Mouse (Mus musculus): Measurements from ENCODE around the gene Ppp4r1. TPM values are rescaled to one million over a fixed set of nuclear protein-coding genes. Genes with fewer than 3 reads are reported as not detected.

Ppp4r1 gene
- polyA plus RNA-seq, 1 experiment from 2014 or later: 47.8 TPM

DNA sequence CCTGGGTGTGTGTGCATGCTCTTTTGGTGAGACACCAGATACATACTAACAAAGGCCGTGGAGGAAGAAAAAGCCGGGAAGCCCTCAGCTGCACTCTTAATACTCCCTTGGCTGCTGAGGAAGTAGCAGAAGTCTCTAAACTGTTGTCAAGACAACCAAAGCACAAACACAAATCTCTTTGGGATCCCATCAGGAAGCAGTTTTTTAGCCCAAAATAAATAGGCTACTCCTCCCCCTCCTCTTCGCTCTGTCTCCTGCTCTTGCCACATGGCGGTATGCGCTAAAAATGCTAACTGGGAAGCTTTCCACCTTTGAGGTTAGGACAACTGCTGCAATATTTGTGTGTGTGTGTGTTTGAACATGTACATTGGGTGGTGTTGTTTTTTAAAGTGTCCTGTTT lies 13.9 kb upstream of the Ppp4r1 start:
- Histone ChIP-seq H3K9ac (replicated peaks; ENCODE audit: low read depth, low read length) (no peak overlapping the region), H3K9me3 (ENCODE audit: control insufficient read depth, low read length) (no peaks in the 10 kb centered on the region), H3K4me3 (replicated peaks; ENCODE audit: low read length) (no peak overlapping the region), H3K36me3 (ENCODE audit: control insufficient read depth, insufficient read depth) (no peaks in the 10 kb centered on the region), H3K4me1 (replicated peaks; ENCODE audit: control insufficient read depth, insufficient read depth, low read length) (peaks cover 36% of the 10 kb centered on the region), H3K27me3 (replicated peaks; ENCODE audit: control insufficient read depth, insufficient read depth, low read length) (no peaks in the 10 kb centered on the region), H3K4me2 (ENCODE audit: low read length) (peak overlapping the region; percentile 16; the same call in 1 of the 2 replicates), H3K27ac (ENCODE audit: low read length) (peak overlapping the region; percentile 34; the same call in 1 of the 2 replicates)
- ATAC-seq: peak; percentile 11; the same call in 1 of the 2 replicates
- 40% methylated on average over 5 of the region's 5 CpGs for WGBS

DNA sequence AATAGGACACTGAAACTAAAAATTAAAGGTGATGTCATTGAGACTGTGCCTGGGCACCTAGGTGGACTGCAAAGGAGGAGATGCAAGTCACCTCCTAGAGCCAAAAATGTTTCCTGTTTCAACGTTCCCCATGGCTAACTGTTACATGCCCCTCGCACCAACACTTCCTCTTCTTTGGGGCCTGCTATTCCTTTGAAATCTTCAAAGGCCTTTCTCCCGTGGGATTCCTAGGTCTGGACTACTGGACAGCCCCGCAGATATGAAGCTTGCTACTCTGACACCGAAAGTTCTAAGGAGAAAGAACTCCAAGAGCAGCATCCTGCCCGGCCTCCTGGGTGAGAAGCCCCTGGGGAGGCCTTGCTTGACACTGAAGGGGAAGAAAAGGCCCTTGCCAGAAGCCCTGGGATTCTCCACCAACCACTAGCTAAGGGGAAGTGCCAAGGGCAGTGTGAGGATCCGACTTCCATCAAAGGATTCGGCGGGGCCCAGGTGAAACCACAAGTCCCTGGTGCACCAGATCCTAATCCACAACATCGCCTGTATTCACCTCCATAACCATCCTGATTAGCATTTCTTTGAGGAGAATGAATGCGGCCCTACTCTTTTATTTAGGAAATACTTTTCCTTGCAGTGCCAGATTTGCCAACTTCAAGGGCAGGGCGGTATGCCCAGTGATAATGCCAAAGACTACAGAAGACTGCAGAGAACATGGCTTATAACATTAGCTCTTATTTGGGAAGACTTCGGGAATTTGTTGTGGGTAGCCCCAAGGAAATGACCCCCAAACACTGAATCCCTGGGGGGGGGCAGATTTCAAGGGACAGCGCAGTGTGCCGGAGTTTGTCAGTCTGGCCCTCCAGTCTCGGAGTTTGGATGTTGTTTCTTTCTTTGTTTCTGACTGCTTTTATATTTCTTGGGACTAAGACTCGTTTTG lies 11.1 kb upstream of the Ppp4r1 start:
- H3K36me3 ChIP-seq (ENCODE audit: control insufficient read depth, insufficient read depth): no peaks in the 10 kb centered on the region
- H3K27me3 ChIP-seq (replicated peaks; ENCODE audit: control insufficient read depth, insufficient read depth, low read length): no peaks in the 10 kb centered on the region
- no peak for ATAC-seq
- H3K4me3 ChIP-seq (replicated peaks; ENCODE audit: low read length): peak overlapping the region; percentile 65
- no peaks in the 10 kb centered on the region for H3K9me3 ChIP-seq (ENCODE audit: control insufficient read depth, low read length)
- H3K4me2 ChIP-seq (ENCODE audit: low read length): peak overlapping the region; percentile 85
- H3K4me1 ChIP-seq (replicated peaks; ENCODE audit: control insufficient read depth, insufficient read depth, low read length): peaks cover 36% of the 10 kb centered on the region
- 18% methylated on average over 17 of the region's 17 CpGs for WGBS
- H3K9ac ChIP-seq (replicated peaks; ENCODE audit: low read depth, low read length): peak overlapping the region; percentile 83
- H3K27ac ChIP-seq (ENCODE audit: low read length): no peak overlapping the region

DNA sequence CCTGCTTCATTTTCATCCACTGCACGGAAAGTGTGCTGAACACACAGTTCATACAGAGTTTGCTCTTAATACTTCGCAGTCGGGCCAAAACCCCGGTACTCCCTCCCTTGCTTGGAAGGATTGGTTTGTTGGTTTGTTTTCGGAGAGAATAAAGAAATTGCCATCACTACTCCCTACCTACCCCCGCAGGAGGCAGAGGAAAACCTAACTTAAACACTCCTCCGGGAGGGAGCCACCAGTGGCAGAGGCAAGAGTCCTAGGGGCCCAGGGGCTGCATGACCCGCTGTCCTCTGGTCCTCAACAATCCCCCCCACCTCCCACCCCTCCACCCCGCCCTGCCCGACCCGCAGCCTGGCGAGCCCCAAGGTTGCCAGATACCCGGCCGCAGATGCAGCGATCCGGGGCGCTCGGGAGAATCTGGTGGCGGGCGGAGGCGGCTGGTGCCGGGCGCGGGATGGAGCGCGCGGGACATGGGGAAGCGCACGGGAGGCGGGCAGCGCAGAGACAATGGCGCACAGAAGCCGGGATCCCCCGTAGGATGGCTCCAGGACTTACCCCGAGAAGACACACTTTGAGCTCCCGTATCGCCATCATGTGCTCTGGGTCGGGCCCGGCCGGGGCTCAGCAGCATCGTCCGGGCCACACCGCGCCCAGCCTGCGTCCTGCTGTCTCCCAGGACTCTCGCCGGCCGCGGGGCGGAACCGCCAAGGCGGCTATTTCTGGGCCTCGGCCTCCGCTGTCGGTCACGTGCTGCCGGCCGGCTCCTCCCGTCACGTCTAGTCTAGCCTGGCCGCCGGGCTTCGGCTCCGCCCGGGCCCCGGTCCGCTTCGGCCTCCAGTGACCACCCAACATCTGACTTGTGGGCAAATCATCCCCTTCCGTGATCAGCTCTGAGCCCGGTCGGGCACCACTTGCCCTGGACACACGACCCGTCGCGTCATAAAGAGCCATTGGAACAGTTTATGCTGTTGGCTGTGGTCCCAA lies 10.1 kb upstream of the Ppp4r1 start, which contains the start of gene Rab31:
TSS of gene Rab31 (minus strand) at position 802 of the 984 bp plus-strand sequence.
- H3K27me3 ChIP-seq (replicated peaks; ENCODE audit: control insufficient read depth, insufficient read depth, low read length): no peaks in the 10 kb centered on the region

DNA sequence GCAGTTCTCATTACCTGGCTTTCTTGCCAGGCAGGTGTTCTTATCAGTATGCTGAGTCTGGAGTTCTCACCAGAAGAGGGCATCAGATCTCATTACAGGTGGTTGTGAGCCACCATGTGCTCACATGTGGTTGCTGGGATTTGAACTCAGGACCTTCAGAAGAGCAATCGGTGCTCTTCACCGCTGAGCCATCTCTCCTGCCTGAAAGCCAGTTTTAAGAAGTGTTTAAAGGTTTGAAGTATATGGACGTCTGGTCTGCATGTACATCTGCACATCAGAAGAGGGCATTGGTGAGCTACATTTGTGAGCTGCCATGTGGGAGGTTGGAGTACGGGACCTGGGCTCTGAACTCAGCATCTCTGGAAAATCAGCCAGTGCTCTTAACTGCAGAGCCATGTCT lies 8.8 kb upstream of the Ppp4r1 start:
- ATAC-seq: no peak
- H3K4me3 ChIP-seq (replicated peaks; ENCODE audit: low read length): no peak overlapping the region
- H3K4me2 ChIP-seq (ENCODE audit: low read length): no peak overlapping the region
- WGBS: 55% methylated on average over 4 of the region's 4 CpGs
- no peaks in the 10 kb centered on the region for H3K27me3 ChIP-seq (replicated peaks; ENCODE audit: control insufficient read depth, insufficient read depth, low read length)
- H3K9me3 ChIP-seq (ENCODE audit: control insufficient read depth, low read length): no peaks in the 10 kb centered on the region
- peaks cover 31% of the 10 kb centered on the region for H3K4me1 ChIP-seq (replicated peaks; ENCODE audit: control insufficient read depth, insufficient read depth, low read length)
- no peak overlapping the region for H3K27ac ChIP-seq (ENCODE audit: low read length)
- H3K9ac ChIP-seq (replicated peaks; ENCODE audit: low read depth, low read length): no peak overlapping the region
- H3K36me3 ChIP-seq (ENCODE audit: control insufficient read depth, insufficient read depth): no peaks in the 10 kb centered on the region

More for the DNA sequence above, 10.1 kb upstream of the Ppp4r1 start, which contains the start of gene Rab31:
- peak within 1 kb of the TSS; percentile 83 for H3K9ac ChIP-seq (replicated peaks; ENCODE audit: low read depth, low read length)
- H3K36me3 ChIP-seq (ENCODE audit: control insufficient read depth, insufficient read depth): no peaks in the 10 kb centered on the region
- H3K4me3 ChIP-seq (replicated peaks; ENCODE audit: low read length): peak within 1 kb of the TSS; percentile 65
- under 1% methylated on average over 75 of the region's 75 CpGs for WGBS
- peak; percentile 81 for ATAC-seq
- H3K4me2 ChIP-seq (ENCODE audit: low read length): peak within 1 kb of the TSS; percentile 85
- peak within 1 kb of the TSS; percentile 2; the same call in 1 of the 2 replicates for H3K27ac ChIP-seq (ENCODE audit: low read length)
- H3K4me1 ChIP-seq (replicated peaks; ENCODE audit: control insufficient read depth, insufficient read depth, low read length): peaks cover 36% of the 10 kb centered on the region
- H3K9me3 ChIP-seq (ENCODE audit: control insufficient read depth, low read length): no peaks in the 10 kb centered on the region

DNA sequence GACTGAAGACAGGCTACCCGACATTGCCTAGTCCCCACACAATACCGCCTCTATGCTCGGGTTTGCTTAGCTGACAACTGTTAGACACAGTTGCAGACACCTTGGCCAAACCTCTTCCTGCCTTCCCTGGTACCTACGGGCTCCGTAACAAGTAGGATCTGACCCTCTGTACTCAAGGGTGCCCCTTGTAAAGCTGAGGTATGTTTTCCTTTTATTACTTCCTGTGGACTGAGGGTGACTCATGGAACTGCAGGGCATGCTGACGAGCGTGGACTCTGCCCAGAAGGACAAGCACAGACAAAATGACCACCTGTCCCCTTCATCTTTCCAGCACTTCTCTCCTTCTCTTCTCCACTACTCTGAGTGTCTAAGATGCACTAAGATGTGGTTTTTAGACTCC lies 7.9 kb upstream of the Ppp4r1 start:
- H3K27ac ChIP-seq (ENCODE audit: low read length): no peak overlapping the region
- peaks cover 22% of the 10 kb centered on the region for H3K4me1 ChIP-seq (replicated peaks; ENCODE audit: control insufficient read depth, insufficient read depth, low read length)
- no peaks in the 10 kb centered on the region for H3K27me3 ChIP-seq (replicated peaks; ENCODE audit: control insufficient read depth, insufficient read depth, low read length)
- no peak overlapping the region for H3K9ac ChIP-seq (replicated peaks; ENCODE audit: low read depth, low read length)
- WGBS: 85% methylated on average over 7 of the region's 7 CpGs
- no peak for ATAC-seq
- no peaks in the 10 kb centered on the region for H3K36me3 ChIP-seq (ENCODE audit: control insufficient read depth, insufficient read depth)
- no peaks in the 10 kb centered on the region for H3K9me3 ChIP-seq (ENCODE audit: control insufficient read depth, low read length)
- H3K4me2 ChIP-seq (ENCODE audit: low read length): no peak overlapping the region
- H3K4me3 ChIP-seq (replicated peaks; ENCODE audit: low read length): no peak overlapping the region

DNA sequence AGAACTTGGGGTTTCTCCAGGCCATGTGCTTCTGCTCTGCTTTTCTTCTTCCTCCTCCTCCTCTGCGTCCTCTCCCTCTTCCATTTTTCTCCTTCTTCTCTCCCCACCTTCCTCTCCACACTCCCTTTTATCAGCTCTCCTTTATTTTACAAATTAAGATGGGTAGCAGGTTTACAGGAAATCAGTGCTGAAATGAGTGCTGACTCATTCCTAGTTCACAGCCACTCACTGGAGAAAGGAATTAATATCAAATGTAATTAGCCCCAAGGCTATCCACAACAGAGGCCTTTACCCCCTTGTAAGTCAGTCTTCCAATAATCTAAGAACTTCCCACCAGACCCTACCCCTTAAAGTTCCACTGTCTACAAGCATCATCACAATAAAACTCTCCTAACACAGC lies 6.1 kb upstream of the Ppp4r1 start:
- H3K27me3 ChIP-seq (replicated peaks; ENCODE audit: control insufficient read depth, insufficient read depth, low read length): no peaks in the 10 kb centered on the region
- no peaks in the 10 kb centered on the region for H3K9me3 ChIP-seq (ENCODE audit: control insufficient read depth, low read length)
- no peak overlapping the region for H3K9ac ChIP-seq (replicated peaks; ENCODE audit: low read depth, low read length)
- no peak overlapping the region for H3K27ac ChIP-seq (ENCODE audit: low read length)
- no peak overlapping the region for H3K4me2 ChIP-seq (ENCODE audit: low read length)
- 86% methylated on average over 1 of the region's 1 CpGs for WGBS
- H3K4me1 ChIP-seq (replicated peaks; ENCODE audit: control insufficient read depth, insufficient read depth, low read length): peaks cover 13% of the 10 kb centered on the region
- no peaks in the 10 kb centered on the region for H3K36me3 ChIP-seq (ENCODE audit: control insufficient read depth, insufficient read depth)
- no peak for ATAC-seq
- no peak overlapping the region for H3K4me3 ChIP-seq (replicated peaks; ENCODE audit: low read length)

DNA sequence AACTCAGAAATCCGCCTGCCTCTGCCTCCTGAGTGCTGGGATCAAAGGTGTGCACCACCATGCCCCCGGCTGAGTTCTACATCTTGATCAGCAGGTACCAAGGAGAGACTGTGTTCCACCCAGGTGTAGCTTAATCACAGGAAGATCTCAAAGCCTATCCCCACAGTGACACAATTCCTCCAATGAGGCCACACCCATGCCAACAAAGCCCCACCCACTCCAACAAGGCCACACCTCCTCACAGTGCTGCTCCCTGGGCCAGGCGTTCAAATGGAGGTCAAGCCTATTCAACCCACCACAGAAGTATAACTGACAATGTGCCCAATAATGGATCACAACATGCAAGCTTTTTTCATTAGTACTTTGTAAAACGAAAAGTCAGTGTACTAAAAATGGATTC lies 4.9 kb upstream of the Ppp4r1 start:
- 86% methylated on average over 4 of the region's 4 CpGs for WGBS
- Histone ChIP-seq H3K9me3 (ENCODE audit: control insufficient read depth, low read length) (no peaks in the 10 kb centered on the region), H3K36me3 (ENCODE audit: control insufficient read depth, insufficient read depth) (no peaks in the 10 kb centered on the region), H3K4me2 (ENCODE audit: low read length) (no peak overlapping the region), H3K27ac (ENCODE audit: low read length) (no peak overlapping the region), H3K27me3 (replicated peaks; ENCODE audit: control insufficient read depth, insufficient read depth, low read length) (no peaks in the 10 kb centered on the region), H3K4me1 (replicated peaks; ENCODE audit: control insufficient read depth, insufficient read depth, low read length) (peaks cover 12% of the 10 kb centered on the region; the same call in 1 of the 2 replicates), H3K9ac (replicated peaks; ENCODE audit: low read depth, low read length) (no peak overlapping the region), H3K4me3 (replicated peaks; ENCODE audit: low read length) (no peak overlapping the region)
- ATAC-seq: no peak

DNA sequence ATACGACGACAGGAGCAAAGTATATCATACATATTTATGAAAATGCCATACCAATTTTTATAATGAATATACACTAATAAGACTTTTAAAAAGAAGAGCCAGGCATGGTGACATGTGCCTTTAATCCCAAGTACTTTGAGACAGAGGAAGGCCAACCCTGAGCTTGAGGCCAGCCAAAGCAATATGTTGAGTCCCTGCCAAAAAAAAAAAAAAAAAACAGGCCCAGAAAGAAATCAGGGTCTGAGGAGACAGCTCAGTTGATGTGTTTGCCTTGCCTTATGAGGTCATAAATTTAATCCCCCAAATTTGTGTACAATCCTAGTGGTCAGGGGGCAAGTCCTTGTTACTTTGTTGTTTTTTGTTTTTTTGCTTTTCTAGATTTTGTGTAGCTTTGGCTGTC lies 1.4 kb upstream of the Ppp4r1 start:
- H3K9me3 ChIP-seq (ENCODE audit: control insufficient read depth, low read length): no peaks in the 10 kb centered on the region
- no peak overlapping the region for H3K4me3 ChIP-seq (replicated peaks; ENCODE audit: low read length)
- no peaks in the 10 kb centered on the region for H3K27me3 ChIP-seq (replicated peaks; ENCODE audit: control insufficient read depth, insufficient read depth, low read length)
- no peak overlapping the region for H3K4me2 ChIP-seq (ENCODE audit: low read length)
- WGBS: 83% methylated on average over 2 of the region's 2 CpGs
- no peak overlapping the region for H3K9ac ChIP-seq (replicated peaks; ENCODE audit: low read depth, low read length)
- no peaks in the 10 kb centered on the region for H3K36me3 ChIP-seq (ENCODE audit: control insufficient read depth, insufficient read depth)
- ATAC-seq: no peak
- peaks cover 16% of the 10 kb centered on the region for H3K4me1 ChIP-seq (replicated peaks; ENCODE audit: control insufficient read depth, insufficient read depth, low read length)
- H3K27ac ChIP-seq (ENCODE audit: low read length): no peak overlapping the region
